Mouse (Mus musculus) ES-CJ7 (cell line): ENCODE measurements at regions not wholly inside any gene's neighbourhood (a gene's known extent, or its start where the extent isn't known, plus 50 kb on each side); places are given as distances from the start of the nearest gene placed in this dataset.

Experiments used
- DNase-seq: peaks from one replicate; pipeline ENCODE4 v3.0.0; 2011; ENCODE audit warnings: low read depth, low spot score

DNA sequence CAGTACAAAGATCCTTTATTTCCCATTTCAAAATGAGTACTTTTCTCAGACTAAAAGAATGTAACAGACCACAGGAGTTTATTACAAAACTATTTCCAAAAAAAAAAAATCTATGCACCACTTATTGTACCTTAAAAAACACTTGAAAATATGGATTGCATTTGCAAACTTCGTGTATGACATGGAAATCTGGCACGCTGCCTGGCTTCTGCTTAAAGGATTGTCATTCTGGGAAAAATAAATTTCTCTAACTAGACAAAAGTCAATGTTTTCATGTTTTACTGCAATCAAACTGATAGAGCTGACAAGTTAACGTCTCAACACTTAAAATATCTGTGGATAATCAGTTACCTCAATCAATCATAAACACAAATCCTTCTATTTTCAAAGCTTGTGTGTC lies 205.5 kb upstream of the Nr2f1 start:
- no peak for DNase-seq

DNA sequence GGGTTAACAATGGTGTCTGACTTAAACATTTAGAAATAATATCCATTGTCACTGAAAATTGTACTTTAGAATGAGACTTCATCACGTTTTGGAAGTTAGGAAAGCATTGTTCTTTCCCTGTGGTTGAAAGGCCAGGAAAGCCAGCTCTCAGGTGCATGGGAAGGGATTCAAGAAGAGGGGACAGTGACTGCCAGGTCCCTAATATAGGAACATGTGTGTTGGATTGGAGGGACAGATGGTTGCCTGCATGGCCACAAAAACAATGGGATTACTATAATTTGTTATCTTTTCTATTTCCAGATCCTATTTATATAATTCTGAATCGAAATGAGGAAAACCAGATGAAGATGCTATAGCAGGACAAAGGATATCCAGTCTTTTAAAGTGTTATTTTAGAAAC lies 184.2 kb upstream of the Nr2f1 start:
- no peak for DNase-seq

DNA sequence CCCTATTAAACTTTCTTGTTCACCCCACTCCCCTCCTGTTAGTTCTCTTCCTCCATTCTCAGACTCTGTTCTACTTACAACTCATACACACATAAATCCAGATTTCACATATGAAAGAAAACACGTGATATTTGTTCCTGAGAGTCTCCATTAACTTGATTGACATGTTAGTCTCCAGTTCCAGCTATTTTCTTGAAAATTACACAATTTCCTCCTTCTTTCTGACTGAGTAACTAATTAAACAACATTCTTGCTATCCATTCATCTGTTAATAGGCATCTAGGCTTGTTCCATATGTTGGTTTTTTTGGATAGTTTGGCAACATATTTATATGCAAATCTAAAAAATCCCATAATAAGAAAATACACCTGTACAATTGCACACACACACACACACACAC lies 161.7 kb upstream of the Nr2f1 start:
- no peak for DNase-seq

DNA sequence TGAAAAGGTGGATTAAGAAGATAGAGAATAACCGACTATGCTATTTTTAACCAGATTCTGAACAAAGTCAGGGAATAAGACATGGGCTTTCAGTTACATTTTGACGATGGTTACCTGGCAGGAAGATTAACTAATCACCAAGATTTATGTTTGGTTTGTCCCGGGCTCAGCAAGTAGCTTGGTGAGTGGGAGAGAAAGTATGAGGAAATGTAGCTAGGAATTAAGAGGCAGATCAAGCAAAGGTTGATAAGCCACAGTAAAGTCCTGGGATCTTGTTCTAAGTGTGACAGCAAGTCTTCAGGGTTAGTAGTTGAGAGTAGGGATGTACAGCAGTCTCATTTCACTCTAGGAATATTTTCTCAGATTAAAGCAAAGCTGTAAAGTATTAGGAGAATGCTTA lies 149.3 kb upstream of the Nr2f1 start:
- DNase-seq = no peak

DNA sequence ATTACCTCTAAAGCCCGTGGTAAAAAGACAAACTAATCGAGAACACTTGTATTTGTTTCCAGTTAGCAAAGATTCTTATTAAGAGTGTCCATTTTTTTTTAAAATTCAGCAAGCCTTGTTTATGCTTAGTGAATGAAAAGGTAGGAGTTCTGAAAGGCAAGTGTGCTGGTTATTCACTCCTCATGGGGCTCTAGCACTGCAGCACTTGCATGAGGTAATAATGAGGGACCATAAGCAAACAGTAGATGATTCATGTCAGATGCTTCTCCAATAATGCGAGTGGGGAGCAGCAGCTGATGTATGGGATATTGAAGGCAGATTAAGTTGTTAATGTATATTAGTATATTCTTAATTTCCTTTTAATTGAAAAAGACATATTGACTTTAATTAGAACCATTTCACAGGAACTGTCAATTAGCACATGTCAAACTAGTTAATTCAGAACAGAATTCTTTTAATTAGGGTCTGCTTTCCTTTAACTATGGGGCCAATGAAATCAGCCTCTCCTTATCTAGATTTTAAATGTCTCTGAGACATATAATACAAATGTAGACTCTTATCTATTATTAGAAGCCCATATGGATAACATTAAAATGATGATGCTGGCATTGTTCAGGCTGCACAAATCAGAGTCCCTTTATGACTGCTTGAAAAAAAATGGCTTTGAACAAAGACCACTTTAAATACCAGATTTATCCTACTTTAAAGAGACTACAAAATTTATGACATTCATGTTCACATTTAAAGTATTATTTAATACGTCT lies 125.1 kb upstream of the Nr2f1 start:
- DNase-seq = no peak

DNA sequence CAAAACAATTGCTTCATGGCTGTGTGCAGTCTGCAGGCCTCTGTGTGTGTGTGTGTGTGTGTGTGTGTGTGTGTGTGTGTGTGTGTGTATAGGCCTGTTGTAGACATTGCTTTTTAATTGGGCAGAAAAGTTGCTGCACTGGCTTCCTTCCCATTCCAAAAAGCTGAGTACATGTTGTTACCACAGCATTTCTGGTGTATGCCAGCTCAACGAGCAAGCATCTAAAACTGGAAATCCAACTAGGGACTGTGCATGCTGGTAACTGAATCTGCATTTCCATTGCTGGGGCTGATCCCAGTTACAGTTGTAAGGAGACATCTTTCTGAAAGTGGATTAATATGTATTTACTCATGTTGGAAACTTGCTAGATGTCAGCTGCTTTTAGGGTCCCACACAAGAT lies 123.6 kb upstream of the Nr2f1 start:
- no peak for DNase-seq

DNA sequence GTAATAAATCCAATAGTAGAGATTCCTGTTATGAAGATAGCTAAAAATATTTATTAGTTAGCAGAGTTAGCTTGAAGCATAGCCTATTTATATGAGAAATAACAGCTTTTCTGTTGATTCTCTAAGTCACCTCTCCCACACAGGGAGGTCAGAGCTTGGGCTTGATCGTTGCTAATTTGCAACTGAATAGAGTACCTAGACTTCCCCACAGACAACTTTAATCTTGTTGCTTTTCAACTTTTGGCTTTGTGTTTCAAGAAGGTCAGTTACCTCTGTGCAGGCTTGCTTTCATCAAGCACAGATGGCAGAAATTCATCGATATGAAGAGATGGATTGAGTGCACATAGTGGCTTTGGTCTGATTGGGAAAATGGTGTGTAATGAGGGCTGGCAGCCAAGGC lies 118.9 kb upstream of the Nr2f1 start:
- DNase-seq = peak; percentile 59

DNA sequence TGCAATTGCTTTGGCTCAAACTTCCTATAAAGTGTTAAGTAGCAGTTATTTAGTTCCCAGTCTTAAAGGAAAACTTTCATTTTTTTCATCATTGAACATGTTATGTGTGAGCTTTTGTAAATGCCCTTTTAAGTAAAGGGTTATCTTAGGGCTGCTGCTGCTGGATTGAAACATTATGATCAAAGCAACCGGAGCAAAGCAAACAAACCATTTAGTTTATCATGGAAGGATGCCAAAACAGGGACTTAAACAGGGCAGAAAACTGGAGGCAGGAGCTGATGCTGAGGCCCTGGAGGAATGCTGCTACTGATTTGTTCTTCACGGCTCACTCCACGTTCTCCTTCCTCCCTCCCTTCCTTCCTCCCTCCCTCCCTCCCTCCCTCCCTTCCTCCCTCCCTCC lies 111.3 kb upstream of the Nr2f1 start:
- DNase-seq = no peak
